Mouse (Mus musculus) embryonic facial prominence, embryonic 14.5 days (tissue): ENCODE measurements around the gene Etfdh. TPM values are rescaled to one million over a fixed set of nuclear protein-coding genes. Genes with fewer than 3 reads are reported as not detected.

Source experiments
- ATAC-seq: fragments of 200-750 bp; cut with Nextera tagmentation; 2 replicates; pipeline ENCODE4 v1.8.0; 2017; ENCODE audit warnings: low read depth, moderate number of reproducible peaks, moderate TSS enrichment
- DNase-seq: peaks from one replicate; pipeline ENCODE4 v3.0.0-alpha.2; 2015; ENCODE audit warnings: low spot score
- H3K27ac ChIP-seq: fragments of 300-500 bp; sonication (generic); replicated peaks from 2 replicates; pipeline ENCODE4 v1.5.1; 2014; ENCODE audit warnings: low read depth, mild to moderate bottlenecking, low read length, moderate library complexity
- H3K27me3 ChIP-seq: fragments of 300-500 bp; sonication (generic); replicated peaks from 2 replicates; pipeline ENCODE4 v1.6.1; 2014; ENCODE audit warnings: low read length; ENCODE audit not compliant: control insufficient read depth, insufficient read depth
- H3K36me3 ChIP-seq: fragments of 300-500 bp; sonication (generic); 2 replicates; pipeline ENCODE4 v1.6.1; 2014; ENCODE audit warnings: low read length, mixed read lengths; ENCODE audit not compliant: control insufficient read depth, insufficient read depth
- H3K4me1 ChIP-seq: fragments of 300-500 bp; sonication (generic); 2 replicates; pipeline ENCODE4 v1.6.1; 2014; ENCODE audit warnings: antibody characterized with exemption, low read length; ENCODE audit not compliant: control insufficient read depth, insufficient read depth
- H3K4me2 ChIP-seq: fragments of 300-500 bp; sonication (generic); 2 replicates; pipeline ENCODE4 v1.6.1; 2014; ENCODE audit warnings: low read depth, mild to moderate bottlenecking, low read length, moderate library complexity, mixed read lengths
- H3K4me3 ChIP-seq: fragments of 300-500 bp; sonication (generic); 2 replicates; pipeline ENCODE4 v1.5.1; 2014; ENCODE audit warnings: low read depth, mild to moderate bottlenecking, low read length
- H3K9ac ChIP-seq: fragments of 300-500 bp; sonication (generic); 2 replicates; pipeline ENCODE4 v1.6.1; 2014; ENCODE audit warnings: low read depth, mild to moderate bottlenecking, low read length, moderate library complexity, mixed read lengths
- H3K9me3 ChIP-seq: fragments of 300-500 bp; sonication (generic); 2 replicates; pipeline ENCODE4 v1.6.1; 2016; ENCODE audit warnings: low read length; ENCODE audit not compliant: control insufficient read depth
- WGBS: fragments of 180-500 bp; shearing (Covaris S2); extraction: QIAGEN DNeasy Blood & Tissue Kit; methylation state at CpG from one replicate; pipeline ENCODE4 v1.1.7; 2014; 5-methylcytosine and 5-hydroxymethylcytosine counted together
- polyA plus RNA-seq: library from polyadenylated mRNA; unstranded; fragments of >200 nt; fragmentation: Nextera tagmentation; extraction: Ambion mirVana; gene quantifications from 2 replicates; pipeline ENCODE4 v1.2.1, GENCODE M21; 2014

Etfdh gene
- polyA plus RNA-seq, 1 experiment from 2014 or later: 59.4 TPM

DNA sequence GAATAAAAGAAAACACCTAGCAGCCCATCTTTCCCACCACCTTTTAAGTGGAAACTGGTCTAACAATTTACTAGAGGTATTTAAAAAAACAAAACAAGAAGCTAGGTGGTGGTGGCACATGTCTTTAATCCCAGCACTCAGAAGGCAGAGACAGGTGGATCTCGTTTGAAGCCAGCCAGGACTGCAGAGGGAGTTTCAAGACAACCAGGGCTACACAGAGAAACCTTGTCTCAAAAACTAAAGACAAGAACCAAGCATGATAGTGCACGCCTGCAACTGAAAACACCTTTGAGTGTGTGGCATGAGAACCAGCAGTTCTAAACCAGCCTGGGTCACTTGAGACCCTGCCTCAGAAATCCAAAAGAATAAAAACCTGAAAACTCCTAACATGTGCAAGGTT lies 65.8 kb downstream of the Etfdh start:
- Histone ChIP-seq H3K27me3 (no peaks in the 10 kb centered on the region), H3K4me2 (no peak overlapping the region), H3K9me3 (no peaks in the 10 kb centered on the region), H3K27ac (no peak overlapping the region), H3K4me1 (peaks cover 8% of the 10 kb centered on the region), H3K9ac (no peak overlapping the region), H3K36me3 (no peaks in the 10 kb centered on the region), H3K4me3 (no peak overlapping the region)
- WGBS: 69% methylated on average over 2 of the region's 2 CpGs
- ATAC-seq (no peak), DNase-seq (no peak)

DNA sequence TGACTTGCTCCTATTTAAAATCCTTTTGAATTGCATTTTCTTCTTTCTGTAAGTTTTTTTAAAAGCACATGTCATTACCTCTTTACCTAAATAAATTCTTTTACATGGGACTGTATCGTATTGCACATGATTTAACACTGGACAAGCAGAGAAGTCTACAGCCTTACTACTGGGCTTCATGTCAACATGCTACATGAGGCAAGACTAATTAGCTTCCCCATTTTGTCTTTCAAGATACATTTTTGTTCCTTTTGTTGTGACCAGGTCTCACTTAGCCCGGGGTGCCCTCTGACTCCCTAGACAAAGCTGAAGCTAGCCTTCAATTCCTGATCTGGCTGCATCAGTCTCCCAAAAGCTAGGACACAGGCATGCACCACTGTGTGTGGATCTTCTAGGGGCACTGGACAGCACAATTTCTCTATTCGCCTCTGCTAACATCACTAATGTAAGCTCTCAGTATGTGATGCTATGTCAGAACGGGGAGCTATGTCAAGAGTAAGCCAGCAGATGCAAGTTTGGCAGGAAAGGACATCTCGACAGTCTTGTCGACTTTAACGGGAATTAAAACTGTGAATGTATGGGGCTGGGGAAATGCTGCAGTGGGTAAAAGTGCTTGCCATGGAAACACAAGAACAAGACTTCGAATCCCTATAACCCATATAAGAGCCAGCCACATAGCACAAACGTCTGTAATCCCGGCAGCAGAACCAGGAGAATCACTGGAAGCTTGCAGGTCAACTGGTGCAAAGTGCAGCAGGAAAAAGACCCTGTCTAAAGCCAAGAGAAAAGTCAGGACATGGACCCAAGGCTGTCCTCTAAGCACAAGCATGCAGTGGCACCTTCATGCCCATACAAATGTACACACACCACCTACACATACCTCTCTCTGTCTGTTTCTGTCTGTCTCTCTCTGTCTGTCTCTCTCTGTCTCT lies 67.2 kb downstream of the Etfdh start:
- no peak for DNase-seq
- 89% methylated on average over 10 of the region's 10 CpGs for WGBS
- H3K4me3 ChIP-seq: no peak overlapping the region
- no peaks in the 10 kb centered on the region for H3K27me3 ChIP-seq
- no peaks in the 10 kb centered on the region for H3K36me3 ChIP-seq
- H3K9ac ChIP-seq: no peak overlapping the region
- no peak overlapping the region for H3K4me2 ChIP-seq
- H3K4me1 ChIP-seq: peaks cover 8% of the 10 kb centered on the region
- no peak overlapping the region for H3K27ac ChIP-seq
- no peaks in the 10 kb centered on the region for H3K9me3 ChIP-seq
- no peak for ATAC-seq

DNA sequence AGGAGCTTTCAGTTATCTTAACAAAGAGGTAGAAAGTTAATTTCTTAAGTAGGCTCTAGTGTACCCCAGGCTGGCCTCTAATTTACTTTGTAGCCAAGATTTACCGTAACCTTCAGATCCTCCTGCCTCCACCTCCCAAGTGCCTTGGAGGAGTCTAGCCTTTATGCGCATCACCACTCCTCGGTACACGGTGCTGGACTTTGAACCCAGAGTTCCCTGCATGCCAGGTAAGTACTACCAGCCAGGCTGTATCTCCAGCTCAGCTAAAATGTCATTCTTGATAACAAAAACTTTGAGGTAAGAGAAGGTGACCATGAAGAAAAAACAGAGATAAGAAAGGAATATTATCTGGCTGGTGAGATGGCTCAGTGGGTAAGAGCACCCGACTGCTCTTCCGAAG lies 68.7 kb downstream of the Etfdh start:
- Histone ChIP-seq H3K9ac (no peak overlapping the region), H3K4me2 (no peak overlapping the region), H3K9me3 (no peaks in the 10 kb centered on the region), H3K27ac (no peak overlapping the region), H3K4me3 (no peak overlapping the region), H3K4me1 (0 out of 2 replicates have a peak, but pooled peaks cover 4% of the 10 kb centered on the region), H3K27me3 (no peaks in the 10 kb centered on the region), H3K36me3 (no peaks in the 10 kb centered on the region)
- DNase-seq: no peak
- no peak for ATAC-seq
- 93% methylated on average over 6 of the region's 6 CpGs for WGBS

DNA sequence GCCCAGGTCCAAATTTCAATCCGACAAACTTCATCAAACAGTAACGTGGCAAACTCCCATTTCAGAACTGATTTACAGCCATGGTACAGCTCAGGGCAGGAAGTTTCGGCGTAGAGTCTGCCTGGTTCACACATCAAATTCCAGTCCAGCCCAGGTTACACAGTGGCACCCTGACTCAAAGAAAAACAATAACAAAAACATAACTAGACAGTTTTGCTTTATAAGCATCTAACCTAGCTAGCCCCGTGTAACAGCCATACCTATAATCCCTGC lies 69.6 kb downstream of the Etfdh start:
- Histone ChIP-seq H3K4me3 (no peak overlapping the region), H3K4me2 (no peak overlapping the region), H3K9me3 (no peaks in the 10 kb centered on the region), H3K4me1 (0 out of 2 replicates have a peak, but pooled peaks cover 4% of the 10 kb centered on the region), H3K27ac (no peak overlapping the region; the same call in 1 of the 2 replicates), H3K9ac (no peak overlapping the region), H3K36me3 (no peaks in the 10 kb centered on the region), H3K27me3 (no peaks in the 10 kb centered on the region)
- ATAC-seq (no peak), DNase-seq (no peak)
- 84% methylated on average over 5 of the region's 5 CpGs for WGBS

DNA sequence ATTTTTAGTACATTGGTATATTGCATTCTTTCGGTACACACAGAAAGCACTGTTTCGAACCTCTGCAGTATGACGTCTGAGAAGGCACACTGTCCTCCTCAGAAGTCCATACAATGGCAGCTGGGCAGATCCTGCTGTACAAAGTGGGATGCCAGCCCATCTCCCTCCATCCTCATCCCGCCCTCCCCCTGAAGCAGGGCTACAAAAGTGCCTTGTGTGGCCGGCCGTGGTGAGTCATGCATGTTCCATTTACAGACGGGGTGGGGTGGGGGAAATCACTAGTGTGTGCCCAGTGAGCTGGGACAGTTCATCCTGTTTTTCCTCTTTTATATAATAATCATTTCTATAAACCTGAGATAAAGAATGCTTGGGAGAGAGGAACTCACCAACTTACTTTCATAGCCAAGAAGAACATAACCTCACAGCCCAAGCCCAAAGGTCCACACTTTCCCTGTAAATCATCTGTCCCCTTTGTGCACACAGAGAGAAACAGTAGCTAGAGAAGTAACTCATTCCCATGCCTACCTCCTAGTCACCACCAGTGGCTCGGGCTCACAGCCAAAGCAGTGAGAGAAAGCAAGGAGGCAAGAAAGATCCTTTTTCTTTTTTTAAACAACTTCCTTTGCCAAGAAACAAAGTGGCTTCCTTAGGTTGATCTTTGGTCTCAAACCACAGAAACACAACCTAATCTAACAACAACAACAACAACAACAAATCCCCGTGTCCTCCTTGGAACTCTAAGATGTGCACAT lies 70.1 kb downstream of the Etfdh start:
- no peak overlapping the region for H3K4me2 ChIP-seq
- H3K4me3 ChIP-seq: no peak overlapping the region
- H3K36me3 ChIP-seq: no peaks in the 10 kb centered on the region
- 66% methylated on average over 9 of the region's 9 CpGs for WGBS
- no peaks in the 10 kb centered on the region for H3K27me3 ChIP-seq
- no peaks in the 10 kb centered on the region for H3K9me3 ChIP-seq
- 0 out of 2 replicates have a peak, but pooled peaks cover 4% of the 10 kb centered on the region for H3K4me1 ChIP-seq
- H3K27ac ChIP-seq: peak overlapping the region; percentile 33; the same call in 1 of the 2 replicates
- peak; percentile 36 for DNase-seq
- H3K9ac ChIP-seq: no peak overlapping the region
- ATAC-seq: 0 out of 2 replicates have a peak, but pooled peaks have one; percentile 57

DNA sequence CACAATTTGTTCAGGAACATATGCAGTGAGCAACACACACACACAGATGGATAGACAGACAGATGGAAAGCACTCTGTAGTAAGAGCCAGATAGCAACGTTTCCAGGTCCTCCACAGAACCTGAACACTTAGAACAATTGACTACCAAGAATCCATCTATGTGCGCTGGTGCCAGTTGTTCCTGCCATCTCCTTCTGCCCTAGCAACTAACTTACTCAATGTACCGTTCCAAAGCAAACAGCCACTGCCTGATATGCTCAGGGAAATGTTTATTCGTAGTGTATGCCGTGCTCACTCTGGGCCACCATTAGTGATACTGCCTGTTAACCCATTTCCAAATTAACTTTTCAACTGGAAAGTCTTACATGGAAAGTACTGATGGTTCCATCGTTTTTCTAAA lies 74.2 kb downstream of the Etfdh start:
- H3K4me3 ChIP-seq: no peak overlapping the region
- ATAC-seq: no peak
- H3K27me3 ChIP-seq: no peaks in the 10 kb centered on the region
- H3K4me1 ChIP-seq: 0 out of 2 replicates have a peak, but pooled peaks cover 4% of the 10 kb centered on the region
- WGBS: 93% methylated on average over 6 of the region's 6 CpGs
- no peaks in the 10 kb centered on the region for H3K36me3 ChIP-seq
- no peak for DNase-seq
- H3K4me2 ChIP-seq: no peak overlapping the region
- no peak overlapping the region for H3K27ac ChIP-seq
- no peak overlapping the region for H3K9ac ChIP-seq
- H3K9me3 ChIP-seq: no peaks in the 10 kb centered on the region

Other genes with a start within 250 kb of the Etfdh start
- gene Fnip2, start 61.7 kb downstream of the Etfdh start, polyA plus RNA-seq: 2.0 and 2.3 TPM in 2 replicates
- gene Ppid, start 38.2 kb downstream of the Etfdh start, polyA plus RNA-seq: 155 and 167 TPM in 2 replicates
- 23.3 and 26.5 TPM in 2 replicates for gene 4930579G24Rik, start 421 bp downstream of the Etfdh start, polyA plus RNA-seq
- 0.46 and 0.54 TPM in 2 replicates for gene Rxfp1, start 108.4 kb upstream of the Etfdh start, polyA plus RNA-seq
- 3.3 and 4.6 TPM in 2 replicates for gene Tmem144, start 223.3 kb upstream of the Etfdh start, polyA plus RNA-seq